Mouse (Mus musculus): ENCODE results near the gene Uhrf2. TPM values are rescaled to one million over a fixed set of nuclear protein-coding genes. Genes with fewer than 3 reads are reported as not detected.

The Uhrf2 gene
- polyA plus RNA-seq, 1 experiment from 2014 or later = 29.7 TPM

DNA sequence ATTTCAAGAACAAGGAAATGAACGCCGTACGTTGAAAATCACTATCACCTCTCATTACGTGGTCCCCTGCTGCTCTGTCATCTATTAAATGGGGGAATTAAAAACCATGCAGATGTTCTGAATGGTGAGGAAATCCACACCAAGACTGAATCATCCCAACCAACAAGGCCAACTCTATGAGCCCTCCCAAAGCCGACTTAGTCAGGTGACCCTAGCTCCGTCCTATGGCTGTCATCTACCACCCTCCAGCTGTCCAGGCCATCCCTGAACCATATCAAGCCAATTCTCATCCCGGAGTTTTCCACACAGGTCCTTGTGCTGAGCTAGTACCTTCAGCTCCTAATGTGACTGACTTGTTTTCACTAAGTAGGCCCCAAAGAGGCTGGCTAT is 95.4 kb downstream of the Uhrf2 start:
- 72% methylated on average over 7 of the region's 7 CpGs for WGBS (ENCODE audit: insufficient replicate concordance)
- no peak overlapping the region for H3K4me2 ChIP-seq
- 0 out of 2 replicates have a peak, but pooled peaks cover 17% of the 10 kb centered on the region for H3K36me3 ChIP-seq (replicated peaks)
- no peak overlapping the region for H3K9ac ChIP-seq
- H3K4me3 ChIP-seq (replicated peaks) = no peak overlapping the region
- no peaks in the 10 kb centered on the region for H3K4me1 ChIP-seq (replicated peaks)
- H3K27me3 ChIP-seq = no peaks in the 10 kb centered on the region
- ATAC-seq (ENCODE audit: insufficient read depth) = no peak
- H3K9me3 ChIP-seq (replicated peaks) = no peaks in the 10 kb centered on the region
- H3K27ac ChIP-seq (replicated peaks) = no peak overlapping the region

DNA sequence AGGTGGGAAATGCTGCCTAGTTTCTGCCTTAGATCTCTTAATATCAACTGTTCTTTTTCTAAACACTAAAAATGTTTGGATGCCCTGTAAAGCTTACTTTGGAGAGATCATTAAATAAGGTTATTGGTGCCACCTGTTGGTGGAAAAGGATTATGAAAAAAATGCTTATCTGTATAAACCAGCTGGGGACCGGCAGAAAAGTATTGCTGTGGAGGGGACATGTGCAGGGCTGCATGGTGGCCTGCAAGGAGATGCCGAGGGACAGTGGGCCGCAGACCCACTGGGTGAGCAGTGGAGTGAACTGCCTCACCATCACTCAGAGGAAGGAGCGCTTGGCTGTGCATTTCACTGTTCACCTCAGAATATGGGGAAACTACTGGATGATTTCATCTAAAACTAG is 97.9 kb downstream of the Uhrf2 start:
- ATAC-seq (ENCODE audit: insufficient read depth) = no peak
- H3K36me3 ChIP-seq (replicated peaks) = 0 out of 2 replicates have a peak, but pooled peaks cover 14% of the 10 kb centered on the region
- H3K27me3 ChIP-seq = no peaks in the 10 kb centered on the region
- no peaks in the 10 kb centered on the region for H3K9me3 ChIP-seq (replicated peaks)
- H3K4me2 ChIP-seq = no peak overlapping the region
- no peaks in the 10 kb centered on the region for H3K4me1 ChIP-seq (replicated peaks)
- no peak overlapping the region for H3K27ac ChIP-seq (replicated peaks)
- H3K9ac ChIP-seq = no peak overlapping the region
- no peak overlapping the region for H3K4me3 ChIP-seq (replicated peaks)
- WGBS (ENCODE audit: insufficient replicate concordance) = 35% methylated on average over 4 of the region's 4 CpGs

DNA sequence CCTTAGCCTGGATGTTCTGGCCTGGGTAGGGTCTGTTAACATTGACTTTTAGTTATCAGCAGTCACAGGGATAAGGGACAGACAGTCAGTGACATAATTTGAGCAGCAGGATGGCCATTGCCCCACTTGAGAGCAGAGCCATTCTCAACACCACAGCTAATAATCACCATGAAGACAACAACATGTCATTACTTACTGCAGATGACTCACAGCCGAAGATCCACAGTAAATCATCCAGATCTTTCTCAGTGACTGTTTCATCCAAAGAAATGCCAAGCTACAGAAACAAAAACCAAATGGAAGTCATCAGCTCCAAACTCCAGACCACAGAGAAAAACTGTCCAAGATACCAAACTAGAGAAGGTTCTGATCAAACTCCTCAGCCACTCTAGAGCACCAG is 106.0 kb downstream of the Uhrf2 start:
- ATAC-seq (ENCODE audit: insufficient read depth) = no peak
- Histone ChIP-seq H3K36me3 (replicated peaks) (no peaks in the 10 kb centered on the region), H3K4me2 (no peak overlapping the region), H3K27me3 (no peaks in the 10 kb centered on the region), H3K4me3 (replicated peaks) (no peak overlapping the region), H3K27ac (replicated peaks) (no peak overlapping the region), H3K9me3 (replicated peaks) (no peaks in the 10 kb centered on the region), H3K9ac (no peak overlapping the region), H3K4me1 (replicated peaks) (no peaks in the 10 kb centered on the region)
- WGBS (ENCODE audit: insufficient replicate concordance) = 61% methylated on average over 1 of the region's 1 CpGs

Other genes with a start within 250 kb of the Uhrf2 start
- 1.2 and 1.4 TPM in 2 replicates for gene 9930021J03Rik, start 224.5 kb upstream of the Uhrf2 start, polyA plus RNA-seq (2015; fragmentation: Nextera tagmentation; extraction: Ambion mirVana)
- 4.8 and 5.2 TPM in 2 replicates for gene Ranbp6, start 217.5 kb upstream of the Uhrf2 start, polyA plus RNA-seq (2015; fragmentation: Nextera tagmentation; extraction: Ambion mirVana)
- gene Il33, start 105.4 kb upstream of the Uhrf2 start, polyA plus RNA-seq (2015; fragmentation: Nextera tagmentation; extraction: Ambion mirVana) = 1.2 TPM in 2 replicates
- gene Trpd52l3, start 26.7 kb upstream of the Uhrf2 start, polyA plus RNA-seq (2015; fragmentation: Nextera tagmentation; extraction: Ambion mirVana) = not detected in 2 replicates
- 25.1 and 28.9 TPM in 2 replicates for gene Gldc, start 144.9 kb downstream of the Uhrf2 start, polyA plus RNA-seq (2015; fragmentation: Nextera tagmentation; extraction: Ambion mirVana)
- gene Mbl2, start 202.4 kb downstream of the Uhrf2 start, polyA plus RNA-seq (2015; fragmentation: Nextera tagmentation; extraction: Ambion mirVana) = 4.6 and 4.8 TPM in 2 replicates

All from liver, embryonic 15.5 days (tissue).